Mouse (Mus musculus) midbrain, postnatal 0 days (tissue): Measurements from ENCODE around the gene Letm1. TPM values are rescaled to one million over a fixed set of nuclear protein-coding genes. Genes with fewer than 3 reads are reported as not detected.

Experiments
- ATAC-seq: fragments of 200-750 bp; cut with Nextera tagmentation; 2 replicates; pipeline ENCODE4 v1.8.0; 2017; ENCODE audit warnings: moderate number of reproducible peaks, mild to moderate bottlenecking, moderate TSS enrichment, moderate library complexity; ENCODE audit not compliant: low FRiP score
- DNase-seq: peaks from one replicate; pipeline ENCODE4 v3.0.0-alpha.2; 2015; ENCODE audit warnings: low spot score
- H3K27ac ChIP-seq: fragments of 300-500 bp; sonication (generic); 2 replicates; pipeline ENCODE4 v1.5.1; 2014; ENCODE audit warnings: low read depth, mild to moderate bottlenecking, low read length, mixed read lengths
- H3K27me3 ChIP-seq: fragments of 300-500 bp; sonication (generic); 2 replicates; pipeline ENCODE4 v1.6.1; 2014; ENCODE audit warnings: low read length, control low read depth, mixed read lengths; ENCODE audit not compliant: insufficient read depth
- H3K36me3 ChIP-seq: fragments of 300-500 bp; sonication (generic); 2 replicates; pipeline ENCODE4 v1.6.1; 2014; ENCODE audit warnings: low read length, control low read depth, mixed read lengths; ENCODE audit not compliant: insufficient read depth
- H3K4me1 ChIP-seq: fragments of 300-500 bp; sonication (generic); 2 replicates; pipeline ENCODE4 v1.6.1; 2014; ENCODE audit warnings: mild to moderate bottlenecking, control low read depth, antibody characterized with exemption, low read length, mixed read lengths; ENCODE audit not compliant: insufficient read depth
- H3K4me2 ChIP-seq: fragments of 300-500 bp; sonication (generic); 2 replicates; pipeline ENCODE4 v1.6.1; 2014; ENCODE audit warnings: low read depth, mild to moderate bottlenecking, low read length, mixed read lengths; ENCODE audit not compliant: poor library complexity, severe bottlenecking
- H3K4me3 ChIP-seq: fragments of 300-500 bp; sonication (generic); 2 replicates; pipeline ENCODE4 v1.5.1; 2014; ENCODE audit warnings: low read depth, mild to moderate bottlenecking, low read length, moderate library complexity
- H3K9ac ChIP-seq: fragments of 300-500 bp; sonication (generic); replicated peaks from 2 replicates; pipeline ENCODE4 v1.6.1; 2014; ENCODE audit warnings: mild to moderate bottlenecking, low read length, moderate library complexity, mixed read lengths; ENCODE audit not compliant: poor library complexity, severe bottlenecking
- H3K9me3 ChIP-seq: fragments of 300-500 bp; sonication (generic); 2 replicates; pipeline ENCODE4 v1.6.1; 2016; ENCODE audit warnings: low read length, control low read depth
- CTCF ChIP-seq: IDR thresholded peaks from 2 replicates; pipeline ENCODE4 v1.5.1; 2016; ENCODE audit warnings: antibody characterized with exemption, mild to moderate bottlenecking
- WGBS: fragments of 180-500 bp; shearing (Covaris S2); extraction: QIAGEN DNeasy Blood & Tissue Kit; methylation state at CpG from one replicate; pipeline ENCODE4 v1.1.7; 2014; 5-methylcytosine and 5-hydroxymethylcytosine counted together
- polyA plus RNA-seq: library from polyadenylated mRNA; unstranded; fragments of >200 nt; fragmentation: Nextera tagmentation; extraction: Ambion mirVana; gene quantifications from 2 replicates; pipeline ENCODE4 v1.2.1, GENCODE M21; 2015
- total RNA-seq: library from RNA; depleted of rRNA; stranded (reverse); fragments of >200 nt; gene quantifications from 2 replicates; pipeline ENCODE4 v1.2.3, GENCODE M21; 2014; rRNA removed

The Letm1 gene
- total RNA-seq, result 44.1 and 61.7 TPM in 2 replicates
- polyA plus RNA-seq, result 78.2 and 83.4 TPM in 2 replicates

DNA sequence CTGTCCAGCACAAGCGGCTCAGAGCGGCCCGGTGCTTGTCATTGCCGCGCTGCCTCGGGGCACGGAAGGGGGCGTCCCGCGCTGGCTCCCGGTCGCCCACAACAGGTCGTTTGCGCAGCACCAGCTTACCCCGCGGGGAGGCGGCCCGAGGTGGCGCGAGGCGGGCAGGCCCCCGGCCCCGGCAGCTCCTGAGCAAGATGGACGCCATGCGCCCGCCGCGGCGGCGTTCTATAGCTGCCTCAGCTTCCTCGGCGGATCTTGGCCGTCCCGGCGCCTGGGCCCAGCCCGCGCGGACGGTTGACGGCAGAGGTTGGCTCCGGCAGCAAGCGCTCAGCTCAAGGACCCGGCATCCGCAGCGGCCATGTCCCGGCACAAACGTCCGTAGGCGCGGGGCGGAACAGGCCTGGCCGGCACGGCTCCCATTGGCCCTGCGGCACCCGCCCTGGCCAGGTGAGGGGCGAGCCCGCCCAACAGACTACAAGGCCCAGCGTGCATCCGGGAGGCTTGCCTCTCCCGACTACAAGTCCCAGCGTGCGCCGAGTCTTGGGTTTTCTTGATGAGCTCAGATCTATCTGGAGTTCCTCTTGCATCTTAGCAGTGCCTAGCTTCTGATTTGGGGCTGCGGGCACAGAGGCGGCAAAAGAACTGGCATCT is at the start of gene Letm1:
Letm1 (minus strand) TSS at position 473 of the 654 bp plus-strand sequence.
- H3K4me2 ChIP-seq, result peak within 1 kb of the TSS; percentile 84
- peak; percentile 98 for DNase-seq
- H3K36me3 ChIP-seq, result peaks cover 4% of the 10 kb centered on the region
- H3K9ac ChIP-seq, result peak within 1 kb of the TSS; percentile 90
- no peaks in the 10 kb centered on the region for H3K27me3 ChIP-seq
- TF ChIP-seq CTCF, result peak; percentile 38
- H3K4me1 ChIP-seq, result 0 out of 2 replicates have a peak, but pooled peaks cover 5% of the 10 kb centered on the region
- under 1% methylated on average over 55 of the region's 65 CpGs for WGBS
- no peaks in the 10 kb centered on the region for H3K9me3 ChIP-seq
- peak within 1 kb of the TSS; percentile 87 for H3K4me3 ChIP-seq
- peak within 1 kb of the TSS; percentile 84 for H3K27ac ChIP-seq
- ATAC-seq, result peak; percentile 98

DNA sequence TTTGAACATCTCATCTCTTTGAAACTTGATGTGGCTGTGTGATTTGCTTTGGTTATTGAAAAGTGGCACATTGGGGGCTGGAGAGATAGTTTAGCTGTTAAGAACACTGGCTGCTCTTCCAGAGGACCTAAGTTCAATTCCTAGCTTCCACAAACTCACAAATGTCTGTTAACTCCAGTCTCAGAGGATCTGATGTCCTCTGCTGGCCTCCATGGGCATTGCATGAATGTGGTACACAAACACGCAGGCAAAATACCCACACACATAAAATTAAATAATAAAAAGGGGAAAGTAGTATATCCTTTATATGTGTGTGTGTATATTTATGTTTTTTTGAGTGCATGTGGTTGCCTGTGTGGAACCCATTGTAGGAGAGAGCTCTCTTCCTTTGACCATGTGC is 48.2 kb upstream of the Letm1 start:
- Histone ChIP-seq H3K4me1 (no peaks in the 10 kb centered on the region), H3K27ac (no peak overlapping the region), H3K9ac (no peak overlapping the region), H3K27me3 (no peaks in the 10 kb centered on the region), H3K9me3 (no peaks in the 10 kb centered on the region), H3K4me2 (no peak overlapping the region), H3K4me3 (no peak overlapping the region), H3K36me3 (no peaks in the 10 kb centered on the region)
- no peak for DNase-seq
- 76% methylated on average over 1 of the region's 1 CpGs for WGBS
- no peak for ATAC-seq
- TF ChIP-seq CTCF, result peak; percentile 51

GRCm38 (mm10) chr5:33829958-33830357 is 47.3 kb upstream of the Letm1 start:
- Histone ChIP-seq H3K9ac (no peak overlapping the region), H3K27ac (no peak overlapping the region), H3K4me3 (no peak overlapping the region), H3K4me1 (no peaks in the 10 kb centered on the region), H3K9me3 (no peaks in the 10 kb centered on the region), H3K4me2 (no peak overlapping the region), H3K27me3 (no peaks in the 10 kb centered on the region), H3K36me3 (no peaks in the 10 kb centered on the region)
- ATAC-seq (no peak), DNase-seq (no peak)
- TF ChIP-seq CTCF, result no peak
- WGBS, result 89% methylated on average over 3 of the region's 3 CpGs

GRCm38 (mm10) chr5:33828107-33828506 is 45.5 kb upstream of the Letm1 start:
- Histone ChIP-seq H3K4me1 (peaks cover 5% of the 10 kb centered on the region), H3K9me3 (no peaks in the 10 kb centered on the region), H3K4me2 (no peak overlapping the region), H3K27me3 (no peaks in the 10 kb centered on the region), H3K4me3 (no peak overlapping the region), H3K36me3 (no peaks in the 10 kb centered on the region), H3K9ac (no peak overlapping the region), H3K27ac (no peak overlapping the region)
- 80% methylated on average over 8 of the region's 8 CpGs for WGBS
- TF ChIP-seq CTCF, result no peak
- ATAC-seq (no peak), DNase-seq (no peak)

DNA sequence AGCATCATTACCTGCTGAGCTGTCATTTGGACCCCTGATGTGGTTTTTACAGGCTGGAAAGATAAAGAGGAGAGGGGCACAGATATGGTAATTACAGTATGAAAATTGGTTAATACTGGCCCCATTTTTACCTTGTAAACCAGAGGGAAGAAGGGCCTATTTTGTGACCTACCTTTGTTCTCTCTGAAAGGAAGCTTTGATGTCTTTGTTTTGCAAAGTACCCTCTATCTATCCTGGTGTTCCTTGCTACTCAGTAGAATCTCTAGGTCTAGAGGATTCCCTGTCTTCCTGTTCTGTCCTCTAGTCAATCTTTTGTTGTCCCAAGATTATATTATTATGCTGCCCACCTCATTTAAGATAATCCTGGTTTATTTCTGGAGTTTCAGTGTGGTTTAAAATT is 43.4 kb upstream of the Letm1 start:
- no peak for TF ChIP-seq CTCF
- no peak overlapping the region for H3K9ac ChIP-seq
- peaks cover 10% of the 10 kb centered on the region for H3K4me1 ChIP-seq
- H3K36me3 ChIP-seq, result no peaks in the 10 kb centered on the region
- H3K4me3 ChIP-seq, result no peak overlapping the region
- ATAC-seq (no peak), DNase-seq (no peak)
- no peaks in the 10 kb centered on the region for H3K27me3 ChIP-seq
- H3K4me2 ChIP-seq, result no peak overlapping the region
- H3K27ac ChIP-seq, result no peak overlapping the region
- no peaks in the 10 kb centered on the region for H3K9me3 ChIP-seq

- peaks cover 10% of the 10 kb centered on the region for H3K4me1 ChIP-seq
- no peak overlapping the region; the same call in 1 of the 2 replicates for H3K9ac ChIP-seq
- H3K9me3 ChIP-seq, result no peaks in the 10 kb centered on the region
- no peak for TF ChIP-seq CTCF
- no peak for ATAC-seq
- WGBS, result 14% methylated on average over 3 of the region's 3 CpGs
- no peak overlapping the region for H3K27ac ChIP-seq
- H3K4me3 ChIP-seq, result peak overlapping the region; percentile 99
- H3K27me3 ChIP-seq, result no peaks in the 10 kb centered on the region
- no peaks in the 10 kb centered on the region for H3K36me3 ChIP-seq
- DNase-seq, result no peak
- peak overlapping the region; percentile 85 for H3K4me2 ChIP-seq
These were observed 39.8 kb upstream of the Letm1 start for GRCm38 (mm10) chr5:33822456-33822855.
